Mouse (Mus musculus) spleen, postnatal 36 days (tissue): Measurements from ENCODE around the gene Crybb3.

Source experiments
- DNase-seq, 2 experiments: peaks; one replicate each; pipeline ENCODE4 v3.0.0; 2022; ENCODE audit warnings: low spot score in 2 of 2, mixed read lengths in 1 of 2

Crybb3 gene

DNA sequence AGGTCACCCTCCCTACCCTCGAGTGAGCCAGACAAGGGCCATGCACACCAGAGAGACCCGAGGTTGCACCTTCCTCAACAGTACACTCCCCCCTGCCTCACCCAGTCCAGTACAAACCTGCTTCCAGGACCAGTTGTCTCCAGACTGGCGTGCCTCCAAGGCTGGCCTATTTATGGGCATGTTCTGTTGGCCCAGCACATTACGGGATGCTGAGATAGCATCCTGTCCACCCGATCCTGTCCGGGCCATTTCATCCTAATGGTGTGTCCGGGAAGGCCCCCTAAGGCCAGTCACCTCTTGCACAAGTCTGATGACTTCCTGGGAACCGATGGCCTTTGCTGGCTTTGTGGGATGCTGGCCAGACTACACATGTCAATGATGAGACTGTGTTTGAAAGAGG, at the start of gene Crybb3:
Gene Crybb3 (minus strand): TSS at position 146 of the 400 bp plus-strand sequence.
- peak in 1 of 2 experiments; percentile 15 for DNase-seq

DNA sequence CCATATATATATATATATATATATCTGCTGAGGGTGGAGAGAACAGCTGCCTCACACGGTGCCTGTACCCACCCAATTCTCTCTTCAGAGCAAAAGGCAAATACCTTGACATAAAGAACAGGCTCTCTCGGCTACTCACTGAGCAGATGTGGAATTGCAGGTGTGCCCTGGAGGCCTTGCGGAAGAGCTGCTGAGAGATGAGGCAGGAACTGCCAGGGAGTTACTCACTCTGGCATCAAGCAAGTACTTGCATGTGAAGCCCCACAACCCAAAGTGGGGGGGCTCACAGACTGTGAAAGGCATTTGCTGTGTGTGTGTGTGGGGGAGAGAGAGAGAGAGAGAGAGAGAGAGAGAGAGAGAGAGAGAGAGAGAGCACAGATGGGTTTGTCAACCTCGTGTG, 47.0 kb upstream of the Crybb3 start:
- DNase-seq: no peak

DNA sequence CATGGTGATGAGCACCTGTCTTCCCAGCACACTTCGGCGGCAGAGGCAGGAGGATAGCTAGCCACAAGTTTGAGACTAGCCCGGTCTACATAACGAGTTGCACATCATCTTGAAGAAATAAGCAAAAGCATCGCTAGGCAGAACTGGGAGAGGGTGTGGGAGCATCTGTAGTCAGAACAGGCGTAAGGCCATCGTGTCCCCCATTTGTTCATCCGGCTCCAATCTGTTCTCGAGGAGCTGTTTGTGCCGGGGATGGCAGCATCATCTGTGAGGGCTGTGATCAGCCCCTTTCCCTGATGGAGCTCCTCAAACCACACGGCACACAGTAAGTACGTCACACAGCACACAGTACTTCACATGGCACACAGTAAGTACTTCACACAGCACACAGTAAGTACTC, 45.1 kb upstream of the Crybb3 start:
- DNase-seq: no peak

DNA sequence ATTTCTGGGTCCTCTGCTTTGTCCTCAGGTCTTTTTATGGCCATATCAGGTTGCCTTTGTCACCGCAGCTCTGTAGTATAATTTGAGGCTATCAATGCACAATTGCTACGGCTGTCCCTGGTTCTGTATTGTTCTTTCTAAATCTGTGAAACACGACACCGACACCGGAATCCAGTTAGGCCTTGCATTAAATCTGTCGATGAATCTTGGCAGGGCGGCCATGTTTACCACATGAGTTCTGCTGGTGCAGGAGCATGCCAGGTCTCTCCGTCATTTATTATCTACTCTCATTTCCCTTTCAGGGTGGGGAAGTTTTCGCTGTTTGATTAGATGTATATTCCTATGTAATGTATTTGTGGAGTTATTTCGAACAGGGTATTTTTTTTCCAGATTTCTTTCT, 42.3 kb upstream of the Crybb3 start:
- DNase-seq: no peak

DNA sequence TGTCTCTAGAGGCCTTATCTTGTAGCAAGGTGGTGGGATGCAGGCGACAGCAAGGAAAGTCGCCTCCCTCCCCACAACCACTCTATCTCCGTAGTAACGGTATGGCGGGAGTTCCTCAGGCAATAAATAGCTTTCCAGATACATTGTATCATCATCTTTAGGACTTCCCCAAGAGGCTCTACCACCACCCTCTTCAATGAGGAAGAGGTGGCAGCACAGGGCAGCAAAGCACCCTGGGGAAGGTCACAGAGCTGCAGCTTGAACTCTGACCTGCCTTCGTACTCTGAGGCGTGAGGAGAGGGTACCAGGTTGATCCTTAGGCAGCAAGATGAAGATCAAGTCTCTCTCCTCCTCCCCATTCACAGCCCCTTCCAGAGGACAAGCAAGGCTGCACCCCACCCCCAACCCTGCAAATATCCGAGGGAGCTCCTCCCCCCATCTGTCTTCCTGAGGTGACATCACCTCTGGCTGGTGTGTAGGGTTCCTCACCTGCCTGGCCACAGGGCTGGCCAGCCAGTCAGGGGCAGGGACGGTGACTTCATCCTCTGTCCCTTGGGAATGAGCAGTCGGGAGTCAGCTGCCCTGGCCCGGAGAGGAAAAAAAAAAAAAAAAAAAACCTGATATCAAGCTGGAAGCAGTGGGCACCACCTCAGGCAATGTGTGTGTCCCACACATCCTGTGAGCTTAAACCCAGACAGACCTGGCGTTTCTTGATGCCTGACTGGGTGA, 41.1 kb upstream of the Crybb3 start:
- no peak for DNase-seq

DNA sequence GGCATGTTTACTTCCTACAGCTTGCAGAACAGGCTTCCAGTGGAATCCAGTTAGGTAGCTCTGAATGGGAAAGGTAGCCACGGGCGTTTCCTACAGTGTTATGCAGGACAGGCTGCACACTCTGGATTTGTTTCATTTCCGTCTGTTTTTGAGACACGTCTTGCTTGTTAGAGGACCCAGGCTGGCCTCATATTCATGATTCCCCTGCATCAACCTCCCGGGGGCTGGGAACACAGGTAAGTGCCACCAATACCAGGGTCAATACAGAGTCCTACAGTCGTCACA, 40.1 kb upstream of the Crybb3 start:
- DNase-seq: no peak

DNA sequence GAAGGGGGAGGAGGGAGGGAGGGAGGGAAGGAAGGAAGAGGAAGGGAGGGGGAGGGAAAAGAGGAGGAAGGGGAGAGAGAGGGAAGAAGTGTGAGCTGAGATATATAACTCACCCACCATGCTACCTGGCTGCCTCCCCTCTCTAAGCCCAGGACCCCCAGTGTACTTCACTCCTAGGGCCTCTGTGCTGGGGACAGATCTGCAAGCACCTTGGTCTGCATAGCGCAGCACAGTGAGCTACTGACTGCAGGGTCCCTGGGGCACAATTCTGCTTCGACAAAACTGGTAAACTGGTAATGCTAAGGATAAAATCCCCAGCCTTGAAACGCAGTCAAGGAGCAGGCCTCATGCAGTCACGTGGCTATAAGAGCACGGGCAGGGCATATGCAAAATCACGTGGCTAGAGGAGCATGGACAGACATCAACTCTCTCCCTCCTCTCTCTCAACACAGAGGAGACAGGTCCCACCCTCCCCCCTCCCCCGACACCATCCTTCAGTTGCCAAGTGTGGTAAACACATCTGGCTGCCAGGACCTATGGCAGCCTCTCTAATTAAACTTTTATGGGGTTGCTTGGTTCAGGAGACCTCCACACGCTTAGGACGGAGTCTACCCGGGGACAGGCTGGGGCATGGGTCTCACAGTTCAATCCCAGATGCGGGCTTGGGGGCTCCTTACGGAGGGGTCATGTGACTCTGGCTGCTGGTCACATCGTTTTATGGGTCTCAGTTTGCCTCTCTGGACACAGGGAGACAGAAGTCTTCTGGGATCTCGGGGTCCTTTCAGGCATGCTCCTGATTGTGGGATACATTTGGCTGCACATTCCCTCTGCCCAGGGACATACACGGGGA, 39.6 kb upstream of the Crybb3 start:
- no peak for DNase-seq

DNA sequence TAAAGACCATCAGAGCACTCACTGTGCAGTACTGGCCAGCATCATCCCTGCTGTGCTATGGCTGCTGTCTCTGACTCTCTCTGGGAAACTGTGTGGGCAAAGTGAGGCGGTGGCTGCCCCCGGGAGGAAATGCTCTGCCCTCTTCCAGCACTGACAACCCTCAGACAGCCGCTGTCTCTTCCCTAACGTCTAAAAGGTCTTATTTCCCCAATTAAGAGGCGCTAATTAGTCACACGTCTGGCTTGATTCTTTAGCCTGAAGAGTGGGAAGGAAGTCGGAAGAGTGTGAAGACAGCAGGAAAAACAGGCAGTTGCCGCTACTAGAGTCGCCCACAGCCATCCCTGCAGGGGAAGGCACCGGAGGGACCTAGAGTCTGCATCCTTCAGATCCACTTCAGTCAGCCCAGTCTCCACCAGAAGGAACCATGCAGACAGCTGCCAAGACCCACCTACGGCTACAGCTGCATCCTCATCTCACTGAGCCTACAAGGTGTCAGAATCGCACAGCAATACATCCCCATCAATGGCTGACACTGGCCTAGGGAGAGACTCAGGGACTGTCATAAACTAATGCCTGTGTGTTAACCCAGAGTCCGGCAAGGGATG, 38.6 kb upstream of the Crybb3 start:
- DNase-seq: no peak

DNA sequence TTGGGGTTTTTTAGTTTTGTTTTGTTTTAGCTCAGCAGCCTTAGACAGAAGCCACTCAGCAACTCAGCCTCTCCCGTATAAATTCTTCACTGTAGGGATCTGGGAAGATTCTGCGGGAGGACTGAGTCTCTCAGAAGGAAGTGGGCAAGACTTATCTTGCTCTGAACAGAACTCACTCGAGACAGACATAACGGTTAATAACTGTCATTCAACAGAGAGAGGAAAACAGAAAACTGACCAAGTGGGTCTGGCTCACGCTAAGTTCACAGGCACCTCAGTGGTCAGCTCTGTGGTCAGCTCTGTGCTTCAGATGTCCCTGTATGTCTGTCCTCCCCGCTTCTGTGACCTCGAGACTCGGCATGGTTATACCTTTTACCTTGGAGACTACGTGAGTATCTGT, 37.9 kb upstream of the Crybb3 start:
- no peak for DNase-seq

DNA sequence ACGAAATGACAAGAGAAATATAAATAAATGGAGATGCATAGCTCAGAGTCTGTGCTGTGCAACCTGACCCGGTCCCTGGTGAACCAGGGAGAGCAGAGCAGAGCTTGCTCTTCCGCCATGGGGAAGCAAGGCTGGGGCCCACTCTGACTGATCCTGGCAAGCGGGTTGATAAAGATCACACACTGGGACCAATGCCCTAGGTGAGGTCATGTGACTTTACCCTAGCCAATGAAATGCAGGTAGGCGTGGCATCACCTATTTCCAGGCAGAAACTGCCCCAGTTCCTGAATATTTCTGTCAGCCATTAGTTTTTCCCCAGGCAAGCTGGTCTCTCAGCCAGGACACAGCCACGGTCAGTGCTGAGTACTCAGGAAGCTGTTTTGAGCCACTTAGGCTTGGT, 37.3 kb upstream of the Crybb3 start:
- DNase-seq: peak in 1 of 2 experiments; percentile 18

DNA sequence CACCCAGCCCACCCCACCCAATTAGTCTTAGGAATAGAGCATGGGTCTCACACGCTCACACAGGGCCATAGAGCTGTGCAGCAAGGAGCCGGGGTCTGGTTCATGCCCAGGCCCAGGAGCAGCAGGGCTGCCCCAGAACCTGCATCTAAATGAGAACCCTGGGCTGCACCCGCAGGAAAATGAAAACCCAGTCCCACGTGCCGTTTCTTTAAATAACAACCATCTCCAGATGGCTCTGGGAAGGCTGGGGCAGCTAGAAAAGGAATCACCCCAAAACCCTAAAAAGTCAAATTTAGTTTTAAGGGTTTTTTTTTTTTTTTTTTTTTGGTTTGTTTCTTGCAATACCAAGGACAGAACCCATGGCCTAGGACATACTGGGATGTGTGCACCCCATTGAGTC, 36.0 kb upstream of the Crybb3 start:
- DNase-seq: no peak

DNA sequence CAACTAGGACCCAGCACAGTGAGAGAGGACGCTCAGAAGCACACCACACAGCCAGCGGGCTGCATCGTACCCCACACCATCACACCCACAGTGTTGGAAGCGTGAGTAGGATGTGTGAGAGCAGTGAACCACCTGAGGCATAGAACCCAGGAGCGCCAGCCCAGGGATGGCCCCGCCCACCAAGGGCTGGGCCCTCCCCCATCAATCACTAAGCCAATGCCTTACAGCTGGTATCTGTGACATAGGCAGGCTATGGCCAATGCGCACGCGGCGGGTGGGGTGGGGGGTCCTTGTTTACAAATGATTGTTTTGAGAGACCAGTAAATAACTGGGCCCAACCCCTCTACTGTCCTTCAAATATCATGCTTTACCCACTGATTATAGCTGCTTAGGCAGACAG, 34.5 kb upstream of the Crybb3 start:
- DNase-seq: no peak

DNA sequence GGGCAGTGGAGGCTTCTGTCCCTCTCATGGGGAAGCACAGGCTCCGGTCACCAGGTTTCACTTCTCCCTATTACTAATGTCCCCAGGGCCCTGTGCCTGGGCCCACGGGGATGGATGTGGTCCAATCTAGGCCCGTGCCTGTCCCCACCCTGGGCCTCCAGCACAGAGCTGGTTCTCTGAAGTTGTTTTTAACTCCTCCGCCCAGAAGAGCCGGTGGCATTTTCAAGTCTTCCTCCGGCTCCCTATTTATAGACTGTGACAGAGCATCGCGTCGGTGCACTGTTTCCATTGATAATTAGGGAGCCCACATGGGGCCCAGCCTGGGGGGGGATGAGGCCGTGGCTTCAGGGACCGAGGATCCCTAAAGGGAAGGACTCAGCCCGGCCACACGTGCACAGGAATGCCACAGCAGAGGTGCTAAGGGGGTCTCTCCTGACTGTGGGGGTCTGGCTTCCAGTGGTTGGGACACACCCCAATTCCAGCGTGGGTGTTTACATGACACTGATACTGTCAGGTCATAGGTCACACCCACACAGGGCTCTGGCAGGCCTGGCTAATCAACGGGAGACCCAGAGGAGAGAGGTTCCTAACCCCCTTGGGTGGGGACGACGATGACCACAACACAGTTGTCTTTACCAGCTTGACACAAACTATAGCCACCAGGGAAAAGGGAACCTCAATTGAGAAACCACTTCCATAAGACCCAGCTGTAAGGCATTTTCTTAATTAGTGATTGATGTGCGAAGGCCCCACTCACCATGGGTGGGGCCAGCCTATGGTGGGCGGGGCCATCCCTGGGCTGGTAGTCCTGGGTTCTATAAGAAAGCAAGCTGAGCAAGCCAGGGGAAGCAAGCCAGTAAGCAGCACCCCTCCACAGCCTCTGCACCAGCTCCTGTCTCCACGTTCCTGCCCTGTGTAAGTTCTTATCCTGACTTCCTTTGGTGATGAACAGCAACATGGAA, 33.2 kb upstream of the Crybb3 start:
- peak; percentile 32 to 33 for DNase-seq

DNA sequence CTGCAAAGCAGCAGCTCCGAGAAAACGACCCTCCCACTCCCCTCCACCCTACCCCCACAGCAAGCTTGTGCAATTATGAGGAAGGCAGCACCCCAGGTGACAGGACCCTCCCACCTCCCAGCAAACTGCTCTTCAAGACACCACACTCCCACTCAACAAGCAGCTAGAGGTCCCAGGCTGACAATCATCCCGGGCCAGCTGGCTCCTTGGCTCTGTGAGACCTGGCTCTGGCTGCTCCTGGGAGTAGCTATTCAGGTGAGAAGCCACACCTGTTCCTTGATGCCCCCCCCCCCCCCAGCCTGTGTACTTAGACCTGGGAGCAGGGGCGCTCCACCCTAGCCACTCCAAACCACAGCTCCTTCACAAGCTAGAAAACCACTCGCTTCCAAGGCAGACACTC, 31.7 kb upstream of the Crybb3 start:
- DNase-seq: no peak

DNA sequence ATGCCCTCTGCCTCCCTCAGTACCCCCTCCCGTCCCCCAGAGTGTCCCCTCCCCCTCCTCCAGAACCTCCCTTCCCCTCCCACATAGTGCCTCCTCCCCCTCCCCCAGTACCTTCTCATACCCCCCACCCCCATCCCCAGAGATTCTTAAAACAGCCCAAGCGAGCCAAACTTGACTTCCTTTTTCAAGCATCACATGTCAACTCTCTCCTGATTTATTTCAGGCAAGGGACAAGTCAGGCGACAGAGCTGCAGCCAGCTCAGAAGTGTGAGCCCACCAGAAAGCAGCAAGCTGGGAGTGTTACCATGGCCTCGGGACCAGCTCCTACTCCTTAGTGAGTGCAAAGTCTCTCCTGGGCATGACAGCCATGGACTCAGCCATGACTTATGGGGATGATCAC, 30.0 kb upstream of the Crybb3 start:
- no peak for DNase-seq

DNA sequence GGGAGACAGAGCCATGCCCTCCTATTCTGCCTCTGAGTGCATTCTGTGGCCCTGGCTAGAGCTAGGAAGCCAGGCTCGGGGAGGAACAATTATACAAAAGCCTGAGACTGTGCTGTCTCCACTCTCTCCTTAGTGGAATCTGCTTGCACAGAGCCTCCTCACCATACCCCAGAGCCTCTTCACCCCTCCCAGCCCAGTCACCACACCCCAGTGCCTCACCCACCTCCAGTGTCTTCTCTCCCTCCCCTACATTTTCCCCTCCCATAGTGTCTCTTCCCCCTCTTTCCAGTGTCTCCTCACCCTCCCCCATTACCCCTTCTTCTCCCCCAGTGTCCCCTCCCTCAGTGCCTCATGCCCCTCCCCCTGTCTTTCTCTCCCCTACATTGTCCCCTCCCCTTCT, 29.5 kb upstream of the Crybb3 start:
- DNase-seq: no peak

DNA sequence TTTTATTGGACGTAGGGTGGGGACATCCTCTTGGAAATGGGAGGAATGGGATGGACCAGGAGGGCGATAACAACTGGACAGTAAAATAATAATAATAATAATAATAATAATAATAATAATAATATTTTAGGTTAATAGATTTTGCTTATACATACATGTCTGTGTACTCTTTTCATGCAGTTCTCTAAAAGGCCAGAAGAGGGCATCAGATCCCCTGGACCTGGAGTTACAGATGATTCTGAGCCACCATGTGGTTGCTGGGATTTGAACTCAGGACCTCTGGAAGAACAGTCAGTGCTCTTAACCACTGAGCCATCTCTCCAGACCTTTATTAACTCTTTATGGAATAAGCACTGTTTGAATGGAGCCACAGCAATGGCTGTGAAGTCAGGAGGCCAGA, 28.3 kb upstream of the Crybb3 start:
- peak in 1 of 2 experiments; percentile 19 for DNase-seq

DNA sequence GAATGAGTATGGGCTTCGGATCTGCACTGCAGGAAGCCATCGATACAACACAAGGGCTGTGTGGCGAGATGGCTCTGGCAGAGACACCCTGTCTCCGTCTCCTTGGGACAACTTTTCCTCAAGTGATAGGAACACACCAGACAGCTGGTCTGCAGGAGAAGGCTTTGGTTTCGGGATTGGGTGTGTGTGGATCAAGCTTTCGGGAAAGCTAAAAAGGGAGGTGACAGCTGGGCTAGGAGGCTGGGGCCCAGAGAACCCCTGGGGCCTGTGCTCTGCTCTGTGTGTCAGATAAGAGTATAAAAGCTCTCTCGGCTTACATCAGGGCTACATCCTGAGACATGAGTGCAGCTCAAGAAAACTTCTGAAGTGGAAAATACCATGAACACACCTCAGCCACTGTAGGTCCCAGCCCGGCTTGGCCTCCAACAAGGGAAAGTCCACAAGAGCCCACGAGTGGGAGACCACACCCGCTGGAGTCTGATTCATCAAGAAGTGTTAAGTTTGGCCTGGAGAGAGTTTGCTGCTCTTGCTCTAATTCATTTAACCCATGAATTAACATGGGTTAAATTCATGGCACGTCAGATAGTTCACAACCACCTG, 26.9 kb upstream of the Crybb3 start:
- DNase-seq: no peak

DNA sequence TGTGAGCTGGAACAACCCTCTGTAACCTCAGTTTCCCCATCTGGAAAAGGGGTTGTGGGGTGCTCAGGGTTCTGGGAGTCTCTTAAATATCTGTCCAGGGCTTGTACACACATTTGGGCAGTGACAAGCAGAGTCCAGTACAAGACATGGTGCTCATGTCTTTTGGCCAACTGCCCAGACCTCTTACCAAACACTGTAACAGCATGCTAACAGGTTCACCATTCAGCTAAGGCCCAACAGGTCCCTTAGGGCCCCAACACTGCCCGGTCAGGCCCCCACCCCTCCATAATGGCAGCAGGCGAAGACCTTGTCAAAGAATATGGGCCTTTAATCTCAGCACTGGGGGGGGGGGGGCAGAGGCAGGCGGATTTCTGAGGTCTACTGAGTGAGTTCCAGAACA, 26.3 kb upstream of the Crybb3 start:
- DNase-seq: no peak

DNA sequence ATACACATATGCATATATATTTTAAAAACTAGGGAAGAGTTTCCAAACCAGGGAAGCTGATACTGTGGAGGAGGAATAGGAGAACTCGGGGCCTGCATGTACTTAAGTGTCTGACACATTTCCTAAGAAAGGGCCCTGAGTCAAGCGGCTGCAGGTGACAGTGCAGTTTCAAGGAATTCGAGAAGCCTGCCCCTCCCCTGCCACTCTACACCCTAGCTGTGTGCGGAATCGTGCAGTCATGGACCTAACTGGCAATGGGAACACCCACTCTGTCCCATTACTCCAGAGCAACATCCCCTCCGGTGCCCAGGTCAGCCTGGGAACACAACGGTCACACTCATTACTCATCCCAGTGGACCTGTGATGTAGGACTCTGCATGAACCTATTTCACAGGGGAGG, 25.2 kb upstream of the Crybb3 start:
- no peak for DNase-seq

DNA sequence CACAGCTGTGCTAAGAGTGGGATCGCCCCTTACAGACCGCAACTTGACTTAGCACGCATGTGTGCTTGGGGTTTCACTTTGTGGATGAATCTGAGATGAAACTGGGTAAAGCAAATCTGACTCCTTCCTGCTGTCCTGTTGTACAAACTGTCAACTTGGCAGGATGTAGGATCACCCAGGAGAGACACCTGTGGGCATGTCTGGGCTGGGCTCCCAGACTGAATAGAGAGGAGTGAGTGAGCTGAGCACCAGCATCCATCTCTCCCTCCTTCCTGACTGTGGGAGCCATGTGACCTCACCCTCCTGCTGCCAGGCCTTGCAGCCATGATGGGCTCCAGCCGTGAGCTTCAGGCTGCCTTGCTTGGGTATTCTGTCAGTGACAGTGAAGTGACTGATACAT, 24.1 kb upstream of the Crybb3 start:
- DNase-seq: no peak

DNA sequence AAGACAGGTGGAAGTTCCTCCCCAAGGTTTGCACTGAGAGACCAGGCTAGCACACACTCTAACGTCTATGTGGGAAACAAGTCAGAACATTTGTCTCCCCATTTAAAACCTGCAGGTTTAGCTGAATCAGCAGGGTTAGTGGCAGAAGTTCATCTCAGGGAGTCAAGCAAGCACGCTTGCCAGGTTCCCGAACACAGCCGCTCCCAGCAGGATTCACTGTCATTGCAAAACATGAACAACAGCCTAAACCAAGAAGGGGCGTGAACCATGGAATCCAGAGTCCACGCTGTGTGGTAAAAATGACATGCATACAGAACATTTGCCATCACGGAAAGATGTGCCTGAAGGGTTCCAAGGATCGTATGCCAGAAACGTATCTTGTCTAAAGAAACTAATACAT, 23.7 kb upstream of the Crybb3 start:
- DNase-seq: no peak
